Mouse (Mus musculus) bone marrow macrophage, adult 2 months (primary cell): ENCODE results near the gene Slc30a1. TPM values are rescaled to one million over a fixed set of nuclear protein-coding genes. Genes with fewer than 3 reads are reported as not detected.

Experiments used
- H3K27ac ChIP-seq: 2 replicates; pipeline ENCODE4 v1.5.1; 2012; ENCODE audit warnings: low read depth, low read length; ENCODE audit not compliant: insufficient read depth
- H3K4me1 ChIP-seq: 2 replicates; pipeline ENCODE4 v1.6.1; 2012; ENCODE audit warnings: low read length; ENCODE audit not compliant: control insufficient read depth, insufficient read depth
- H3K4me3 ChIP-seq: 2 replicates; pipeline ENCODE4 v1.5.1; 2012; ENCODE audit warnings: mild to moderate bottlenecking, low read length, moderate library complexity; ENCODE audit not compliant: insufficient read depth
- CTCF ChIP-seq: IDR thresholded peaks from 2 replicates; pipeline ENCODE4 v1.5.1; 2012; ENCODE audit warnings: low read depth, mild to moderate bottlenecking, low read length, moderate library complexity
- POLR2A ChIP-seq: IDR thresholded peaks from 2 replicates; pipeline ENCODE4 v1.6.1; 2012; ENCODE audit warnings: mild to moderate bottlenecking, low read depth, low read length, borderline replicate concordance
- polyA plus RNA-seq: library from polyadenylated mRNA; stranded (reverse); fragments of >200 nt; gene quantifications from 2 replicates; pipeline ENCODE4 v1.2.4, GENCODE M21; 2012; ENCODE audit not compliant: missing spikeins, insufficient read depth, insufficient read length

Gene Slc30a1
- polyA plus RNA-seq, 1 experiment: 12.3 TPM

DNA sequence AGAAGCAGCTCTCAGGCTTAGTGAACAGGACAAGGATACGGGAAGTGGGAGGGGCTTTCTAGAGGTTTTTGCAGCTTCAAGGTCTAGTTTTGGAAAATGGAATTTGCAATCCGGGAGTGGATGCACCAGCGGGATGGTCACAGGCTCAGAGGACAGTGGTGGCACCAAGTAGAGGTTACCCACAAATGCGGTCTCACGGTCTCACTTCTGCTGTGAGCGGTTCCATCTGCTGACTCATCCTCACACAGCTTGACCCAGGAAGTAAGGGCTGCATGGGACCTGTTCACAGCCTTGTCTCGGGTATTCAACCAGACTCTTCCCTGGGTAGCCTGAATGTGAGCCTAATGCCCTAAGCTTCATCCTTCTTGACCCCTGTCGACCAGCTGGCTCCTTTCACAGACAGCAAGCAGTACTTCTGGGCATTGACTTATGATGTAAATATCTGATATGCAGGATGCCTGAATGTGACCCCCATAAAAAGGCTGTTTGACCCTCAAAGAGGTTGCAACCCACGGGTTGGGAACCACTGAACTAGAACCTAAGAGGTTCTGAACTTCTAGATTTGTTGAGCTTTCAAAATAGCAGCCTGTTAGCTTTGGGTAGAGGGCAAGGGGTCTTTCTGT is 30.8 kb upstream of the Slc30a1 start:
- Histone ChIP-seq H3K4me3 (no peak overlapping the region), H3K4me1 (peaks cover 38% of the 10 kb centered on the region), H3K27ac (peak overlapping the region; percentile 32; the same call in 1 of the 2 replicates)
- TF ChIP-seq CTCF (no peak), POLR2A (no peak)

DNA sequence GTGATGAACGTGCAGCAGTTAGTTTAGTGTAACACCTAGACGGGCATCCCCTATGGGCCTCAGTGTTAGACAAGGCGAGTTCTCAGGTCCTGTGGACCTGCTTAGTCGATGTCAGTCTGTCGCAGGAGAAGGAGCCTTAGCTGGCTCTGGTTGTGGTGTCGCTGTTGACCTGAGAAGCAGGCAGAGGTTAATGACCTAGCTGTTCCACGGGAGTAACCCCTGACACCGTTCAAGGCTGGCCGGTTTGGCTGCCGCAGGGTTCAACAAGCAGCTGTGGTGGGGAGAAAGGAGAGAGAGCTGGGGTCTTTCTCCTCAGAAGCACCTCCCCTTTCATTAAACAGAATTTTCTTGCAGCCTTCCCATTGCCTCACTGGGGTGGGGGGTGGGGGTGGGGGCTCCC is 28.9 kb upstream of the Slc30a1 start:
- peaks cover 47% of the 10 kb centered on the region for H3K4me1 ChIP-seq
- peak overlapping the region; percentile 19 for H3K27ac ChIP-seq
- TF ChIP-seq POLR2A (no peak), CTCF (no peak)
- H3K4me3 ChIP-seq: no peak overlapping the region

DNA sequence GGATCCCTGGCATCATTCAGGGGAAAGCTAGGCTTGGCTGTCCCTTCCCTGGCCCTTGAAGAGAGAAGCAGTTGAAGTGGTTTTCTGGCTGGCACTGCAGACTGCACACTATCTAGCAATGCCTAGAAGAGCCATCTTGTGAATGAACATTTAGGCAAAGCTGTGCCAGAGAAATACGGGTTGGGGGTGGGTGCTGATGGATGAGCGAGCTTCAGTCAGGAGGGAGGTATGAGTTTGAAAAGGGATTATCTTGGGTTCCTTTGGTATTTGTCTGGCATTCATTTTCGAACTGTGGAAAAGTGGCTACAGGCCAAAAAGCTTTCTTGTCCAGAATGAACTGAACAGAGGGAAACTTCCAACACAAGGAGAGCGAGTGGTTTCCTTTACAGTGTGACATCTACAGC is 28.0 kb upstream of the Slc30a1 start:
- Histone ChIP-seq H3K4me1 (peaks cover 47% of the 10 kb centered on the region), H3K27ac (no peak overlapping the region), H3K4me3 (no peak overlapping the region)
- no peak for TF ChIP-seq POLR2A

DNA sequence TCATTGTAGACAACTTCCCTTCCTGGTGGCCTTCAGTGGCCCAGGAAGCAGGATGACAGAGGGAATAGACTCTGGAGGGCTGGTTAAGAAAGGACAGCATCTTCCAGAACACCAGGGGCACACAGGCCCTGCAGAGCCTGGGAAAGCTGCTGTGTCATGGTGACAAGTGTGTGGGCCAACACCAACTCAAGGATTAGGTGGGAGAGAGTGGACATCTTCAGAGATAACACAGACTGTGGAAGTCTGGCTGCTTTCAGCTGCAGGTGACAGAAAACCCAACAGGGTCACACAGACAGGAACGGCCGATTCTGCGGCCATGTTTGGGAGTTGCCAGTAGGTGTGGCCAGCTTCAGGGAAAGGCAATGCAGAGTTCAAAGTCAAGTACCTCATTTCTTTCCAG is 26.3 kb upstream of the Slc30a1 start:
- peaks cover 46% of the 10 kb centered on the region for H3K4me1 ChIP-seq
- no peak for TF ChIP-seq CTCF
- no peak for TF ChIP-seq POLR2A
- no peak overlapping the region for H3K4me3 ChIP-seq
- no peak overlapping the region for H3K27ac ChIP-seq

DNA sequence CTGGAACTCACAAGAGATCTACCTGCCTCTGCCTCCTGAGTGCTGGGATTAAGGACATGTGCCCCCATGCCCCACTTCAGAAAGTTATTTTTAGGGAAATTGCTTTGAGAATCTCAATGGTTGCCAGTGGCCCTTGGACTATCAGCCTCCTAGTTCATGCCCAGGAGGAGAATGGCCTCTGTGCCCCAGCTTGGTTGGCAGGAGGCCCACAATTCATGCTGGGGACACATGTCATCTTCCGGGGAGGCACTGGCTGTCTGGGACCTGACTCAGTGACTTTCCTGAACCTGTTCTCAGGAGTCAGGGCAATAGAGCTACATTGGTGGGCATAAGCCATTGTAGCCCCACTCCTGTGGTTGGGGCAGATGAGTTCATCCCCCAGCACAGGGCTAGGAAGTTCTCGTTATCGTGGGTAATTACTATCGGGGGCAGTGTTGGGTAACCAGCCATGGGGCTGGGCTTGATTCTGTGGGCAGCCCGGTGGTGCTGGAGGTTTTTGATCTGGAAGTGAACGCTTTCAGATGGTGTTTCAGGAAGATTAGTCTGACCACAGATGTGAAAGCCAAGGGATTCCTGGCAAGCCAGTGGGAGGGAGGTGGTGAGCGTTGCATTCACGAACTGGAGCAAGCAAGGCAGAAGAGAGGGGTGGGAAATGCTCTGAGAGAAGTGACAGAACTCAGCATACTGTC is 25.5 kb upstream of the Slc30a1 start:
- Histone ChIP-seq H3K27ac (no peak overlapping the region), H3K4me3 (no peak overlapping the region), H3K4me1 (peaks cover 39% of the 10 kb centered on the region)
- TF ChIP-seq POLR2A (no peak), CTCF (no peak)

DNA sequence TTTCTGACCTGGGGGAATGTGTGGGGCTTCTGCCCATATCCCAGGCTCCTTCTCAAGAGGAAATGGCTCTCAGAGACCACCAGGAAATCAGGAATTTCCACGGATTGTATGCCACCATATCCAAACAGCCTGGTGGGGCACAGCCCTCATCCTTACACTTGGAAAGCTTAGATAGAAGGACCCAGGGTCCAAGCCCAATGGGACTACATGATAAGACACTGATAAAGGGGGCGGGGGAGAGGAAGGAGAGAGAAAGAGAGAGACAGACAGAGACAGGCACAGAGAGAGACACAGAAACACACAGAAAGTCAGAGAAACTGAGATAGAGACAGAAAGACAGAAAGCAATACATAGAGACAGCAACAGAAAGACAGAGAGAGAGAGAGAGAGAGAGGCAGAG is 24.9 kb upstream of the Slc30a1 start:
- no peak for TF ChIP-seq CTCF
- no peak for TF ChIP-seq POLR2A
- Histone ChIP-seq H3K27ac (no peak overlapping the region), H3K4me3 (no peak overlapping the region), H3K4me1 (peaks cover 33% of the 10 kb centered on the region)

DNA sequence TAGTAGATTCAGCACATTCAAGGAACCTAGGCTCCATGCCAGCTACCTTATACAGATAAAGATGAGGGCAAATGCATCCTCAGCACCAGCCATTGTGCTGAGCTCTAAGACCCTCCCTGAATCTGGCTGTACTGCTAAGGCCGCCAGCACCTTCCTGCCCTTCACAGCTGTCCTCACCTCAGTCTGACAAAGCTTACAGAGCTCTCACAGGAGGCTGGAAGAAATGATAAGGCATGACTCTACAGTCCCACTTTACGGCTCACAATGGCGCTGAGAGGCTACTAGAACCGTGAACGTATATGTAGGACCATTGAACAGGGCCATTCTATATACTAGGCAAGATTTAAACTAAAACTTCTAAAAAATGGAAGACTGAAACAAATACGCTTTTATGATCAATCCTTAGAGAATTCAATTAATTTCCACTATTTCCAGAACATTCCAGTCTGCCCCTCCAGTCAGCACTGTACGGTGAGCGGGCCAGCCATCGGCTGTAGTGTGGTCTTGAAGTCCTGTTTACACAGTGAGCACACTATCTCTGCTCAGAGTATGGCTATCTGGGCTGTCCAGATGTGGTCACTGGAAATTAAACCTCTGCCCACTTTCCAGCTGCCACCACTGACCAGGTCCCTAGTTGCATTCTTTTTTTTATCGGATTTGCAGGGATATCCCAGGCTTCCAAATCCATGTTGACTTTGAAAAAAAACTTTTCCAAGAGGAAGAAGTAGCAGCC is 23.9 kb upstream of the Slc30a1 start:
- TF ChIP-seq POLR2A (no peak), CTCF (no peak)
- H3K4me3 ChIP-seq: no peak overlapping the region
- no peak overlapping the region for H3K27ac ChIP-seq
- peaks cover 23% of the 10 kb centered on the region for H3K4me1 ChIP-seq

DNA sequence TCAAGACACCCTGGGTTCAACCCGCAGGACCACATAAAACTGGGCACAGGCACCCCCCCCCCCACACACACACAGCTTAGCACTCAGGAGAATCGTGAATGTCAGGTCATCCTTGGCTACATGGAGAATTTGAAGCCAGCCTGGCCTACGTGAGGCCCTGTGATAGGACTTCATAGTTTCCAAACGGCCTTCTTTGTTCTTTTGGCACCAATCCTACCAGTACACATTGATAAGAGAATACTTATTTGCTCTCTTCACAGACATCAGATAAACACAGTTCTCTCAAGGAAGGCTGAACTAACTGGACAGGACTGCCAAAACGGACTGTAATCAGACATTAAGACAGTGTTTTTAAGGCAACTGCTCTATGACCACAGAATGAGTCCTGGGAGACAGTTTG is 22.9 kb upstream of the Slc30a1 start:
- Histone ChIP-seq H3K4me3 (no peak overlapping the region), H3K4me1 (peaks cover 14% of the 10 kb centered on the region), H3K27ac (no peak overlapping the region)
- TF ChIP-seq POLR2A: no peak
- no peak for TF ChIP-seq CTCF

DNA sequence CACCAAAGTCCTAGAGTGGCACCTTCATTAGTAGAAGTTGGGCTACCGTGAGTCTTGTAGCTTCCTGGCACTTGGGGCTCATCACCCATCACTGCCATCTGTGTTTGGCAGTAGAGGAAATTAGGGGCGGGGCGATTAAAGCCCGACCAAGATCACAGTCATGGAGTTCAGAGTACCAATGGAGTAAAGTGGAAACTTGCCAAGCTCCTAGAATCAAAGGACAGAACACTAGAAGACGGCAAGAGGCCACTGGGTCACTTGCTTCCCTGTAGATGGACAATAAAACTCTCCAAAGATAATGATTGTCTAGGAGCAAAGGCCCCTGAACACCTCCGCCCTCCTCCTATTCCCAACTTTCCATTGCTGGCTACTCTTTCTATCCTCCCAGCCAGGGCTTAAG is 14.7 kb upstream of the Slc30a1 start:
- Histone ChIP-seq H3K4me3 (no peak overlapping the region), H3K4me1 (peaks cover 17% of the 10 kb centered on the region), H3K27ac (no peak overlapping the region)
- no peak for TF ChIP-seq POLR2A
- TF ChIP-seq CTCF: no peak

DNA sequence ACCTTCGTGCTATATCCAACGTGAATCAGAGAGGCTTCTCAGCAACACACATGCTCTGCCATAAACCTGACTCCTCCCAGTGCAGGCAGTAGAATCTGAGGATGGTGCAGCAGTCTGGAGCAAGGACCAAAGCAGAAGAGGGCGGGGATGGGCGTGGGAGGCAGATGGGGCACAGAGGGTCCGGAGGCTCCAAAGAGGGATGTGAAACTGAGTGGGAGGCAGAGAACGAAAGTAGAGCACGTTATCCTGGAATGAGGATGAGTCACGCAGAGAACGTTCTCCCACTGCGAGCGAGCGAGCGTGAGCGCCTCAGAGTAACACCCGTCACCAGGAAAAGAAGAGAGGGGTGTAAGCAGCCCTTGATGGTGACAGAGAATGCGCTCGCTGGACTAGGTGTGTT is 12.2 kb upstream of the Slc30a1 start:
- no peak for TF ChIP-seq POLR2A
- no peak for TF ChIP-seq CTCF
- H3K4me1 ChIP-seq: peaks cover 17% of the 10 kb centered on the region
- peak overlapping the region; percentile 24 for H3K4me3 ChIP-seq
- H3K27ac ChIP-seq: no peak overlapping the region
